ENCODE assay signal across 9 mouse cellular contexts in the genomic region with DNA sequence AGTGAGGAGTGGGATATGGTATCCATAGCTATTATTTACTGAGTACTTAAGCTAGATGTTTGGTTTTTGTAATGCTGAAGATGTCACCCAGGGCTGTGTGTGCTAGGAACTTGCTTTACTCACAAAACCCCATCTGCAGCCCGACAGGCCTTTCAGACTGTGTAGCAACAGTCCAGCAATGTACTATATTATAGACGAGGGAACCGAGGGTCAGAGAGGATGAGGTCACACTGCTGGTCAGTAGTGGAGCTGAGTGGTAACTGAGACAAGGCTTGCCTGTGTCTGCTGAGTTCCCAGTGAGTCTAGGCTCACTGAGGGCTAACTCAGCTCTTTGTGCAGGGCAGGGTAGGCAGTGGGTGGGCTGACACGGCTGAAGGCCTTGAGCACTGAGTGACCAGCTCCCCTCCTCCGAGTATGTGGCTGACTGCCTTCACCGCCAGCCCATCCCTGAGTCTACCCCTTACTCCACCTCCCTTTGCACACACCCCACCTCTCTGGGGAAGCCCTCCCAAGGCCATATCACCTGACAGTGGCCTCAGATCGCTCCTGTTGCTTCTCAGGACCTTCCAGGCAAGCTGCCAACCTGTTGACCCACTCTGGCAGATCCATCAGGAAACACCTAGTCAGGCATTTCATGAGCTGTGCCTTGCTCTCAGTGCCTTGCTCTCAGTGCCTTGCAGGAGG. TPM values are rescaled to one million over a fixed set of nuclear protein-coding genes. Genes with fewer than 3 reads are reported as not detected.
DNase-seq lines count a peak whose midpoint lies in the region; ATAC-seq and TF ChIP-seq lines count a peak whose summit lies in the region.
"Had no signal": no experiment of that assay in that cellular context is flagged by ENCODE, and none has a peak within 500 bp of the region (broad histone marks: within the 10 kb centered on the region; RNA-seq: fewer than 3 reads in every experiment).

No protein-coding gene starts in this region.

- peak overlapping the region; percentile 51 for H3K4me3 ChIP-seq in megakaryocyte, embryonic 14.5 days (replicated peaks)
- H3K4me3 ChIP-seq in limb, embryonic 12.5 days (replicated peaks): no peak overlapping the region
- H3K4me3 ChIP-seq in stomach, postnatal 0 days (ENCODE audit: low read depth, low read length): no peak overlapping the region
- no peak overlapping the region for H3K4me3 ChIP-seq in midbrain, embryonic 15.5 days

- no peaks in the 10 kb centered on the region for H3K9me3 ChIP-seq in megakaryocyte, embryonic 14.5 days
- H3K9me3 ChIP-seq in limb, embryonic 12.5 days: no peaks in the 10 kb centered on the region
- H3K9me3 ChIP-seq in stomach, postnatal 0 days (ENCODE audit: control insufficient read depth, low read length): no peaks in the 10 kb centered on the region
- H3K9me3 ChIP-seq in midbrain, embryonic 15.5 days: no peaks in the 10 kb centered on the region

- TF ChIP-seq CTCF in stomach, postnatal 0 days (IDR thresholded peaks at IDR 0.05; ENCODE audit: low read depth): no peak

- no peak for ATAC-seq in megakaryocyte, adult 5-6 weeks (ENCODE audit: poor library complexity, severe bottlenecking)
- ATAC-seq in limb, embryonic 12.5 days (ENCODE audit: insufficient number of reproducible peaks, insufficient read depth, low FRiP score, low TSS enrichment, low read depth): no peak
- ATAC-seq in stomach, postnatal 0 days (ENCODE audit: low FRiP score, low TSS enrichment): peak; percentile 28; the same call in 1 of the 2 replicates
- ATAC-seq in midbrain, embryonic 15.5 days (replicated peaks): no peak

- H3K27ac ChIP-seq in limb, embryonic 12.5 days: 0 out of 2 replicates have a peak overlapping the region, but pooled peaks have one; percentile 29
- peak overlapping the region; percentile 40 for H3K27ac ChIP-seq in stomach, postnatal 0 days (replicated peaks)
- no peak overlapping the region for H3K27ac ChIP-seq in midbrain, embryonic 15.5 days

- no peak overlapping the region for H3K4me2 ChIP-seq in limb, embryonic 12.5 days
- H3K4me2 ChIP-seq in stomach, postnatal 0 days (replicated peaks; ENCODE audit: low read depth): no peak overlapping the region
- H3K4me2 ChIP-seq in midbrain, embryonic 15.5 days: no peak overlapping the region

- no peak for TF ChIP-seq EP300 in stomach, postnatal 0 days (optimal IDR thresholded peaks at IDR 0.05)

- peaks cover 68% of the 10 kb centered on the region for H3K4me1 ChIP-seq in megakaryocyte, embryonic 14.5 days
- peaks cover 24% of the 10 kb centered on the region for H3K4me1 ChIP-seq in limb, embryonic 12.5 days (replicated peaks)
- H3K4me1 ChIP-seq in stomach, postnatal 0 days (replicated peaks; ENCODE audit: control insufficient read depth, insufficient read depth): peaks cover 8% of the 10 kb centered on the region; the same call in 1 of the 2 replicates
- H3K4me1 ChIP-seq in midbrain, embryonic 15.5 days: peaks cover 42% of the 10 kb centered on the region

- no peaks in the 10 kb centered on the region for H3K36me3 ChIP-seq in megakaryocyte, embryonic 14.5 days (replicated peaks; ENCODE audit: low read length)
- no peaks in the 10 kb centered on the region for H3K36me3 ChIP-seq in limb, embryonic 12.5 days
- no peaks in the 10 kb centered on the region for H3K36me3 ChIP-seq in stomach, postnatal 0 days (ENCODE audit: control insufficient read depth, insufficient read depth, low read length)
- H3K36me3 ChIP-seq in midbrain, embryonic 15.5 days (replicated peaks): no peaks in the 10 kb centered on the region

- DNase-seq in cerebellum, postnatal 10 days: peak; percentile 55 to 56
- DNase-seq in cerebellum, adult 11-12 months: no peak
- DNase-seq in stomach, postnatal 0 days (ENCODE audit: low spot score): peak; percentile 46
- DNase-seq in frontal cortex, postnatal 10 days (ENCODE audit: low spot score in 2 of 2): no peak
- DNase-seq: gastrocnemius, postnatal 25 days had no signal

- peaks cover 67% of the 10 kb centered on the region for H3K27me3 ChIP-seq in megakaryocyte, embryonic 14.5 days (replicated peaks)
- H3K27me3 ChIP-seq in limb, embryonic 12.5 days: no peaks in the 10 kb centered on the region; the same call in 1 of the 2 replicates
- no peaks in the 10 kb centered on the region for H3K27me3 ChIP-seq in stomach, postnatal 0 days (ENCODE audit: control insufficient read depth, insufficient read depth, low read length)
- no peaks in the 10 kb centered on the region for H3K27me3 ChIP-seq in midbrain, embryonic 15.5 days (replicated peaks)

- 60% methylated on average over 7 of the region's 7 CpGs for WGBS in limb, embryonic 12.5 days
- 39% methylated on average over 7 of the region's 7 CpGs for whole genome bisulfite sequencing in stomach, postnatal 0 days
- 56% methylated on average over 7 of the region's 7 CpGs for WGBS in midbrain, embryonic 15.5 days

- H3K9ac ChIP-seq in limb, embryonic 12.5 days (replicated peaks): no peak overlapping the region
- H3K9ac ChIP-seq in stomach, postnatal 0 days (ENCODE audit: low read length): no peak overlapping the region
- H3K9ac ChIP-seq in midbrain, embryonic 15.5 days: no peak overlapping the region

RNA-seq across cellular contexts. Expression of a gene that starts 8.8 kb away (rescaled TPM):
- polyA plus RNA-seq in megakaryocyte, embryonic 14.5 days (2012; ENCODE audit: insufficient read depth, low replicate concordance): 0.64 and 1.1 TPM in 2 replicates
- total RNA-seq in megakaryocyte, adult 5-6 weeks (2015): 1.0 and 1.5 TPM in 2 replicates
- total RNA-seq in megakaryocyte, adult 5-6 weeks (2017): 1.7 and 2.6 TPM in 2 replicates
- 1.3 and 1.4 TPM in 2 replicates for polyA plus RNA-seq in limb, embryonic 12.5 days (2016; fragmentation: Nextera tagmentation; extraction: Ambion mirVana)
- 20.5 and 24.3 TPM in 2 replicates for polyA plus RNA-seq in stomach, postnatal 0 days (2015; fragmentation: Nextera tagmentation; extraction: Ambion mirVana)
- polyA plus RNA-seq in midbrain, embryonic 15.5 days (2015; fragmentation: Nextera tagmentation; extraction: Ambion mirVana): 0.36 and 0.52 TPM in 2 replicates

RNA-seq across cellular contexts. Expression of a gene that starts 30.6 kb away (rescaled TPM):
- polyA plus RNA-seq in megakaryocyte, embryonic 14.5 days (2012; ENCODE audit: insufficient read depth, low replicate concordance): 19.3 and 32.0 TPM in 2 replicates
- 41.6 and 54.7 TPM in 2 replicates for total RNA-seq in megakaryocyte, adult 5-6 weeks (2015)
- total RNA-seq in megakaryocyte, adult 5-6 weeks (2017): 32.1 and 40.2 TPM in 2 replicates
- 36.7 and 41.0 TPM in 2 replicates for polyA plus RNA-seq in limb, embryonic 12.5 days (2016; fragmentation: Nextera tagmentation; extraction: Ambion mirVana)
- 8.5 and 9.4 TPM in 2 replicates for polyA plus RNA-seq in stomach, postnatal 0 days (2015; fragmentation: Nextera tagmentation; extraction: Ambion mirVana)
- 39.3 and 47.2 TPM in 2 replicates for polyA plus RNA-seq in midbrain, embryonic 15.5 days (2015; fragmentation: Nextera tagmentation; extraction: Ambion mirVana)

Comparison
In these comparisons a context has a peak if more than half of its experiments do, and no peak if none do; other contexts are left out.
1. DNase-seq: peak in cerebellum, postnatal 10 days (2 of 2) and stomach, postnatal 0 days (single experiment); none in cerebellum, adult 11-12 months (single experiment) and frontal cortex, postnatal 10 days (0 of 2).